Mouse (Mus musculus): ENCODE measurements around the gene Acbd4.

The Acbd4 gene

DNA sequence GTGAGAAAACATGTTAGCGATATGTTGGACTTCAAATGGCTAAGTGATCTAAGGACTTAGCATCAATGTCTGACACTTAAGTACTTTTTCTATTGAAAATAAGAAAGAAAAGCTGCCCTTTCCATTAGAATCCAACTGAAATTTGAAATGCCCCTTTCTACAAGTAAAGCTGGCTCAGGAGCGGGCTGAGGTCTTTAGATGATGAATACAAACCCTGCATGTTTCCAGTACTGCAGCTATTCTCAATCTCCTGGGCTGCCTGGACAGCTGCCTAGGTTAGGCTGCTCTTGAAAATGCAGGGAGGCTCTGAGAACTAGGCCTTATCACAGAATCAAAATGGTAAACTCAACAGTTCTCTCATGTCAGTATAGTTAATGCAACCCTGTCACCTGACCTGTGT is 17.4 kb downstream of the Acbd4 start:
- H3K27me3 ChIP-seq (ENCODE audit: insufficient read depth, low read length), result no peaks in the 10 kb centered on the region
- 0 out of 2 replicates have a peak overlapping the region, but pooled peaks have one; percentile 88 for H3K4me3 ChIP-seq (replicated peaks; ENCODE audit: low read length)
- H3K36me3 ChIP-seq (ENCODE audit: insufficient read depth, low read length), result peaks cover 30% of the 10 kb centered on the region
- H3K9me3 ChIP-seq (ENCODE audit: low read length), result no peaks in the 10 kb centered on the region
- TF ChIP-seq NANOG (IDR thresholded peaks at IDR 0.05; ENCODE audit: borderline replicate concordance, low read length) (no peak), CTCF (conservative IDR thresholded peaks at IDR 0.05; ENCODE audit: low read length) (no peak), POU5F1 (IDR thresholded peaks at IDR 0.05; ENCODE audit: borderline replicate concordance, low read length) (no peak)
- peaks cover 30% of the 10 kb centered on the region for H3K4me1 ChIP-seq (replicated peaks; ENCODE audit: low read depth, low read length)

DNA sequence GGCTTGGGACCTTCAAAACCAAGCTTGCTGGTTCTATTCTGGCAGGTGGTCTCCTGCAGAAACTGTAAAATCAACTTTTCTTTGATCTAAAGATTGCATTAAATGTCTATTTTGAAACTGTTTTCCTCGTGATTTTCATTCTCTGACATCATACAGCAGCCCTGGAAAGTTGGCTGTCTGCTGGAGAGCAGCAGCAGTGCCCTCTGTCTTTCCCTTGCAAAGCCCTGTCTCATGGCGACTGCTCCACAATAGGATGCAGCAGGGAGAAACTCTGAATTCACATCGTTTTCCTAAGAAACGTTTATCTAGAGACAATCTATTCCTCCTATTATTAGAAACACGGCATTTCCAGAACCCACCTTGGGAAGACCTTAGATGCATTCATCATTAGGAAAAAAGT is 18.1 kb downstream of the Acbd4 start:
- Histone ChIP-seq H3K36me3 (ENCODE audit: insufficient read depth, low read length) (peaks cover 24% of the 10 kb centered on the region), H3K27me3 (ENCODE audit: insufficient read depth, low read length) (no peaks in the 10 kb centered on the region), H3K4me1 (replicated peaks; ENCODE audit: low read depth, low read length) (peaks cover 23% of the 10 kb centered on the region), H3K4me3 (replicated peaks; ENCODE audit: low read length) (no peak overlapping the region), H3K9me3 (ENCODE audit: low read length) (no peaks in the 10 kb centered on the region)
- no peak for TF ChIP-seq CTCF (conservative IDR thresholded peaks at IDR 0.05; ENCODE audit: low read length)
- TF ChIP-seq NANOG (IDR thresholded peaks at IDR 0.05; ENCODE audit: borderline replicate concordance, low read length), result no peak
- TF ChIP-seq POU5F1 (IDR thresholded peaks at IDR 0.05; ENCODE audit: borderline replicate concordance, low read length), result no peak

DNA sequence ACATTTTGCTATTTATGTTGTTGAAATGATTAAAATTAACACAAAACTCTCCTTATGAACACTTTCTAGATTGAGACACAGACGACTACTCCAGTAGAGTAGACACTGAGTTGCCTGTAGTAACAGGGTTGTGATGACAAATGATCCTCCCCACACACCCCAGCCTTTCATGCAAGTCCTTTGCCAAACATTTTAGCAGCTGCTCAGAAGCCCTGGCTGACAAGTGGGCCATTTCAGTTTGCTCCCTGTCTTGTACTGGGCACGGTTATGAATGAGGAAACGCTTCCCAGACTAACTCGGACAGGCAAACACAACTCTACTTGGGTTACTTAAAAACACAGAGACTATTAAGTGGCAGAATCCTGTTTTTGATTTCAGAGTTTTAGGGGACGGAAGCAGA is 18.8 kb downstream of the Acbd4 start:
- Histone ChIP-seq H3K9me3 (ENCODE audit: low read length) (no peaks in the 10 kb centered on the region), H3K4me3 (replicated peaks; ENCODE audit: low read length) (no peak overlapping the region), H3K36me3 (ENCODE audit: insufficient read depth, low read length) (peaks cover 24% of the 10 kb centered on the region), H3K27me3 (ENCODE audit: insufficient read depth, low read length) (no peaks in the 10 kb centered on the region), H3K4me1 (replicated peaks; ENCODE audit: low read depth, low read length) (peaks cover 23% of the 10 kb centered on the region)
- no peak for TF ChIP-seq NANOG (IDR thresholded peaks at IDR 0.05; ENCODE audit: borderline replicate concordance, low read length)
- no peak for TF ChIP-seq POU5F1 (IDR thresholded peaks at IDR 0.05; ENCODE audit: borderline replicate concordance, low read length)
- no peak for TF ChIP-seq CTCF (conservative IDR thresholded peaks at IDR 0.05; ENCODE audit: low read length)

DNA sequence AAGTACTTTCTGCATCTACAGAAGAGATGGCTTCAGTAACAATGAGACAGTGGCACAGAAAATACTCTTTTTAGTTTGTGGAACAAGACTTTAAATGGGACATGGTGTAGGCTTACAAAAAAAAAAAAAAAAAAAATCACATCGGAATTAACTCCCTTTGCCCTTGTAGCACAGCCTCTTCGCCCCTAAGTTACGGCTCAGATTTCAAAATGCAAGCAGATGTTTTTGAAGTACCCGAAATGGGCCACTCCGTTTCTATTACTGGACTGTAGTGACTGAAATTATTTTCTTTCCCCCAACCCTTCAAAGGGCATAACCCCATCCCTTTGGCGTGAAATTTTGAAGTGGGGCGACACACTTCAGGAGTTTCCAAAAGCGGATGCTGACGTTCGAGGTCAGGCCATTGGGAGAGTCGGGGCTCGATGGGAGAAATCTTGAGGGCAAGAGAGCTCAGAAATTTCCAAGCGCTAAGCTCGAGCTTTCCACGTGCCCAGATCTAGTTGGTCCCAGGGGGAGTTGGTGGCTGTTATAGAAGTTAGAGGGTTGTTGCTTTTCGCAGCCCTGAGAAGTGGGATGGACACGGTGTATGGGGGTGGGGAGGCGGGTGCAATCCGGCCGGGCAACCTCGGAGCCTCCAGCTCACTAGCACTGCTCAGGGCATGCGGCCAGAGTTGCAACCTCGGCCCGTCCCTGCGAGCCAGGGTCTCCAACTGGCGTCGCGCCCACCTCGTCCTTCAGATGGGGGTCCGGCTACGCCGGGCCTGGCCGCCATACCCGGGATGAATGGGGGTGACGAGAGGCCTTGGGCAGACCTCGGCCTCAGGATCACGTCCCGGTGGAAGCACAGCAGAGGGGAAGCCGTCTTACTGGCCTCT is 30.5 kb downstream of the Acbd4 start, which contains the start of gene Hexim2:
Hexim2 (plus strand) TSS at position 729 of the 875 bp plus-strand sequence.
- no peaks in the 10 kb centered on the region for H3K27me3 ChIP-seq (ENCODE audit: insufficient read depth, low read length)
- no peaks in the 10 kb centered on the region for H3K9me3 ChIP-seq (ENCODE audit: low read length)
- H3K4me1 ChIP-seq (replicated peaks; ENCODE audit: low read depth, low read length), result peaks cover 54% of the 10 kb centered on the region
- peaks cover 42% of the 10 kb centered on the region for H3K36me3 ChIP-seq (ENCODE audit: insufficient read depth, low read length)
- TF ChIP-seq NANOG (IDR thresholded peaks at IDR 0.05; ENCODE audit: borderline replicate concordance, low read length) (no peak), CTCF (conservative IDR thresholded peaks at IDR 0.05; ENCODE audit: low read length) (no peak), POU5F1 (IDR thresholded peaks at IDR 0.05; ENCODE audit: borderline replicate concordance, low read length) (no peak)
- peak within 1 kb of the TSS; percentile 97 for H3K4me3 ChIP-seq (replicated peaks; ENCODE audit: low read length)

DNA sequence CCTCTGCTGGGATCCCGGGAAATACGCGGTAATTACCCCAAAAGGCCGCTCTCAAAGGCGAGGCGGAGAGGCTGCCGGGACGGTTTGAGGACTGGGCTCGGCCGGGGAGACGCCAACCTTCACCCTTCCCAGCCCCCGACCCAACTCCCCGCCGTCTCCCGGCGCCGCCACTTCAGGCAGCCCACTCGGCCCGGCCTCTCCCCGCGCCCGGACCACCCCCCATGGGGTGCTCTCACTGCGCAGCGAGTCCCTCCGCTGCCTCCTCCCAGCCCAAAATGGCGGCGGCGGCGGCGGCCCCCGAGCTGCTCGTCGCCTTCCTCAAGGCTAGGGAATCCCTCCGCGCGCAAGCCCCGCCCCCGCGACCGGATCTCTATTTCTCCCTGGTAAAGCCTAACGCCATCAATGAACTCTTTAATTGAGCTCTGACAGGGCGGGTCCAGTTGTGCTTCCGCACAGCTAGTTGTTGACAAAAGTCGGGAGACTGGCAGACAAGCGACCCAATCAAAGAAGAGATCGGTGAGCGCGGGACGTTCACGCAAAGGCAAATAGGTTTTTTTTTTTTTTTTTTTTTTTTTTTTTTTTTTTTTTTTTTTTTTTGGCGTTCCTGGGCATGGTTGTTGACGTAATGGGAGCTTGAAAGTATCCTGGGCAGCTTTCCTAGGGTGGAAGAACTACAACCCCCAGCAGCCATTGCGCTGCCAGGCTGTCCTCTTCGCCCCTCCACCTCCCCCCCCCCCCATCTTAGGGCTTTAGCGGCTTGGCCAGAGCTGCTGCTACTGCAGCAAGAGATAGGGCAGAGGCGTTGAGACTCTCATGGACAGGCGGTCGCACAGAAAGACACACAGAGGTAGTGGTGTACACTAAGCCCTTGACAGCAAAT is 31.3 kb downstream of the Acbd4 start:
- Histone ChIP-seq H3K36me3 (ENCODE audit: insufficient read depth, low read length) (peaks cover 37% of the 10 kb centered on the region), H3K27me3 (ENCODE audit: insufficient read depth, low read length) (no peaks in the 10 kb centered on the region), H3K4me1 (replicated peaks; ENCODE audit: low read depth, low read length) (peaks cover 62% of the 10 kb centered on the region), H3K4me3 (replicated peaks; ENCODE audit: low read length) (peak overlapping the region; percentile 97), H3K9me3 (ENCODE audit: low read length) (no peaks in the 10 kb centered on the region)
- TF ChIP-seq NANOG (IDR thresholded peaks at IDR 0.05; ENCODE audit: borderline replicate concordance, low read length), result no peak
- no peak for TF ChIP-seq CTCF (conservative IDR thresholded peaks at IDR 0.05; ENCODE audit: low read length)
- TF ChIP-seq POU5F1 (IDR thresholded peaks at IDR 0.05; ENCODE audit: borderline replicate concordance, low read length), result no peak

DNA sequence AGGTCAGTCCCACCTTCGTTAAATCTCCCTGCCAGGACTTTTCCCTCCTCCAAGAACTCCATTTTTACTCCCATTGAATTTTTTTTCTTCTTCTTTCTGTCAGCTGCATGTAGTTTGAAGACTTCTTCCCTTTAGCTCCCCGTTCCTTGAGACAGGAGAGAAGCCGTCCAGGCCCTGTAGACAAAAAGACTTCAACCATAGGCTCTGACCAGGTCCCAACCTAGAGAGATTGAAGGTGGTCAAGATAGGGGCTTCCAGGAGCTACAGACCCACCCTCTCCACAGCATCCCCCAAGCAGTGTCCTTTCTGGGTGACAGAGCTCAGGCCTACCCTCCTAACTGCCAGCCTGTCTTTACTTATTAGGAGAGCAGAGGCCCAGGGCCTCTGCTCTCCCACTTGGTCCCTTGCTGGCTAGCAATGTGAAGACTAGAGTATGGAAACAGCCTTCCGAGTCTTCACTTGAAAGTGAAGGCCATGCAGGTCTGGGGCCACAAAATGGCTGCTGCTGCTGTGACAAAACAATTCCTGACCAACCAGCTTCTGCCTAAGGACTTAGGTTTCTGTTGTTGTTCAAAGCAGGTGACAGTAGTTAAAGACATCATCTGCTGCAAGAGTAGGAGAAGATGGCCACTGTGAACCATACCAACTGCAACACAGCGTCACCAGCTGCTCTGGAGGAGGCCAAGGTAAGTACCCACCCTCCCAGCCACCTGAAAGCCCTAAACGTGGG is 32.1 kb downstream of the Acbd4 start:
- TF ChIP-seq NANOG (IDR thresholded peaks at IDR 0.05; ENCODE audit: borderline replicate concordance, low read length), result no peak
- TF ChIP-seq CTCF (conservative IDR thresholded peaks at IDR 0.05; ENCODE audit: low read length), result no peak
- H3K9me3 ChIP-seq (ENCODE audit: low read length), result no peaks in the 10 kb centered on the region
- no peaks in the 10 kb centered on the region for H3K27me3 ChIP-seq (ENCODE audit: insufficient read depth, low read length)
- H3K4me1 ChIP-seq (replicated peaks; ENCODE audit: low read depth, low read length), result peaks cover 70% of the 10 kb centered on the region
- H3K36me3 ChIP-seq (ENCODE audit: insufficient read depth, low read length), result peaks cover 33% of the 10 kb centered on the region
- peak overlapping the region; percentile 97 for H3K4me3 ChIP-seq (replicated peaks; ENCODE audit: low read length)

DNA sequence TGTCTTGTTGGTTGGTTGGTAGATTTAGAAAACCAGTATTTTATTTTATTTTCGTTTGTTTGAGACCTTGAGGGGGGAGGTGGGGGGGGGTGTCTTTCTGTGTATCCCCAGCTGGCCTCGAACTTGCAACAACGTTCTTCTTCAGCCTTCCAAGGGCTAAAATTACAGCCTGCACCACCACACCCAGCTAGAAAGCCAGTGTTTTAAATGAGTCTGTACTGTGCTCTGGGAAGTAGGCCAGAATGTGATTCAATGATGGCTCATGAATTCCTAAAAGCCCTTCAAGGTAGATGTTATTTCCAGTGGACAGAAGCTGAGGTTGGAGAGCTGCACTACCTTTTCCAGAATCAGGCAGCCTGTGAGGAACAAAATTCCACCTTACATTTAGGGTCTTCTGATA is 32.7 kb downstream of the Acbd4 start:
- Histone ChIP-seq H3K9me3 (ENCODE audit: low read length) (no peaks in the 10 kb centered on the region), H3K36me3 (ENCODE audit: insufficient read depth, low read length) (peaks cover 29% of the 10 kb centered on the region), H3K4me1 (replicated peaks; ENCODE audit: low read depth, low read length) (peaks cover 71% of the 10 kb centered on the region), H3K27me3 (ENCODE audit: insufficient read depth, low read length) (no peaks in the 10 kb centered on the region), H3K4me3 (replicated peaks; ENCODE audit: low read length) (peak overlapping the region; percentile 97; the same call in 1 of the 2 replicates)
- TF ChIP-seq NANOG (IDR thresholded peaks at IDR 0.05; ENCODE audit: borderline replicate concordance, low read length) (no peak), CTCF (conservative IDR thresholded peaks at IDR 0.05; ENCODE audit: low read length) (no peak), POU5F1 (IDR thresholded peaks at IDR 0.05; ENCODE audit: borderline replicate concordance, low read length) (no peak)

All from E14TG2a.4 (cell line).